Mouse (Mus musculus) heart, postnatal 0 days (tissue): Measurements from ENCODE around the gene Ocel1. TPM values are rescaled to one million over a fixed set of nuclear protein-coding genes. Genes with fewer than 3 reads are reported as not detected.
A peak's percentile ranks its signal among the peaks of the same experiment; 100 is the strongest.
"Not testable (repeated sequence)": the region's sequence is repeated elsewhere in the genome, so short reads cannot be mapped to it uniquely, and the experiment has no call there.

ENCODE experiments used
- ATAC-seq: fragments of 200-750 bp; cut with Nextera tagmentation; 2 replicates; pipeline ENCODE4 v1.8.0; 2017; ENCODE audit warnings: low read depth, moderate number of reproducible peaks, moderate library complexity; ENCODE audit not compliant: insufficient read depth
- DNase-seq: peaks from one replicate; pipeline ENCODE4 v3.0.0-alpha.2; 2016; ENCODE audit warnings: low spot score
- H3K27ac ChIP-seq: fragments of 300-500 bp; sonication (generic); 2 replicates; pipeline ENCODE4 v1.5.1; 2014; ENCODE audit warnings: low read depth, mild to moderate bottlenecking
- H3K27me3 ChIP-seq: fragments of 300-500 bp; sonication (generic); 2 replicates; pipeline ENCODE4 v1.6.1; 2014; ENCODE audit warnings: low read length, mixed read lengths; ENCODE audit not compliant: control insufficient read depth, insufficient read depth
- H3K36me3 ChIP-seq: fragments of 300-500 bp; sonication (generic); replicated peaks from 2 replicates; pipeline ENCODE4 v1.6.1; 2014; ENCODE audit warnings: low read length, mixed read lengths; ENCODE audit not compliant: control insufficient read depth, insufficient read depth
- H3K4me1 ChIP-seq: fragments of 300-500 bp; sonication (generic); 2 replicates; pipeline ENCODE4 v1.6.1; 2014; ENCODE audit warnings: antibody characterized with exemption; ENCODE audit not compliant: control insufficient read depth, insufficient read depth
- H3K4me2 ChIP-seq: fragments of 300-500 bp; sonication (generic); 2 replicates; pipeline ENCODE4 v1.6.1; 2014; ENCODE audit warnings: low read depth, mild to moderate bottlenecking, low read length, moderate library complexity
- H3K4me3 ChIP-seq: fragments of 300-500 bp; sonication (generic); 2 replicates; pipeline ENCODE4 v1.5.1; 2014; ENCODE audit warnings: low read depth, low read length
- H3K9ac ChIP-seq: fragments of 300-500 bp; sonication (generic); replicated peaks from 2 replicates; pipeline ENCODE4 v1.6.1; 2014; ENCODE audit warnings: low read depth, low read length, mixed read lengths
- H3K9me3 ChIP-seq: fragments of 300-500 bp; sonication (generic); replicated peaks from 2 replicates; pipeline ENCODE4 v1.6.1; 2016; ENCODE audit warnings: low read length; ENCODE audit not compliant: control insufficient read depth
- CTCF ChIP-seq: IDR thresholded peaks from 2 replicates; pipeline ENCODE4 v1.5.1; 2016; ENCODE audit warnings: antibody characterized with exemption, control low read depth, low read depth
- EP300 ChIP-seq: IDR thresholded peaks from 2 replicates; pipeline ENCODE4 v1.6.1; 2016; ENCODE audit warnings: antibody characterized with exemption, low read depth
- WGBS: fragments of 180-500 bp; shearing (Covaris S2); extraction: QIAGEN DNeasy Blood & Tissue Kit; methylation state at CpG from one replicate; pipeline ENCODE4 v1.1.7; 2014; 5-methylcytosine and 5-hydroxymethylcytosine counted together
- polyA plus RNA-seq: library from polyadenylated mRNA; unstranded; fragments of >200 nt; fragmentation: Nextera tagmentation; extraction: Ambion mirVana; gene quantifications from 2 replicates; pipeline ENCODE4 v1.2.1, GENCODE M21; 2015
- total RNA-seq: library from RNA; depleted of rRNA; stranded (reverse); fragments of >200 nt; gene quantifications from 2 replicates; pipeline ENCODE4 v1.2.3, GENCODE M21; 2014; ENCODE audit warnings: low replicate concordance; rRNA removed

The Ocel1 gene
- 10.2 and 10.6 TPM in 2 replicates for total RNA-seq
- 5.7 and 5.9 TPM in 2 replicates for polyA plus RNA-seq

- ATAC-seq (peak; percentile 86), DNase-seq (peak; percentile 97)
- Histone ChIP-seq H3K27ac (peak within 1 kb of the TSS; percentile 92), H3K9ac (peak within 1 kb of the TSS; percentile 61), H3K4me2 (peak within 1 kb of the TSS; percentile 60), H3K4me3 (peak within 1 kb of the TSS; percentile 88), H3K4me1 (peaks cover 29% of the 10 kb centered on the region), H3K9me3 (no peaks in the 10 kb centered on the region), H3K27me3 (no peaks in the 10 kb centered on the region), H3K36me3 (peaks cover 46% of the 10 kb centered on the region)
- 1% methylated on average over 60 of the region's 68 CpGs for WGBS
- TF ChIP-seq CTCF (peak; percentile 82), EP300 (peak; percentile 83; the same call in 1 of the 2 replicates)
Measured at GRCm38 (mm10) chr8:71371236-71371848, at the start of gene Ocel1. TSS of gene Ocel1 (plus strand) at chr8:71371298.

GRCm38 (mm10) chr8:71322939-71323338, 48.2 kb upstream of the Ocel1 start:
- H3K27me3 ChIP-seq, result no peaks in the 10 kb centered on the region
- TF ChIP-seq EP300 (no peak), CTCF (no peak)
- H3K27ac ChIP-seq, result no peak overlapping the region
- no peak overlapping the region for H3K9ac ChIP-seq
- no peak overlapping the region for H3K4me2 ChIP-seq
- H3K9me3 ChIP-seq, result no peaks in the 10 kb centered on the region
- H3K4me1 ChIP-seq, result no peaks in the 10 kb centered on the region
- ATAC-seq (no peak), DNase-seq (no peak)
- 83% methylated on average over 3 of the region's 3 CpGs for WGBS
- no peak overlapping the region for H3K4me3 ChIP-seq
- H3K36me3 ChIP-seq, result peaks cover 66% of the 10 kb centered on the region

GRCm38 (mm10) chr8:71324848-71325247, 46.2 kb upstream of the Ocel1 start:
- DNase-seq (no peak), ATAC-seq (peak; percentile 67)
- TF ChIP-seq EP300 (no peak), CTCF (peak; percentile 70)
- Histone ChIP-seq H3K9ac (no peak overlapping the region), H3K4me1 (no peaks in the 10 kb centered on the region), H3K4me3 (no peak overlapping the region), H3K9me3 (no peaks in the 10 kb centered on the region), H3K27me3 (no peaks in the 10 kb centered on the region), H3K36me3 (peaks cover 85% of the 10 kb centered on the region), H3K27ac (no peak overlapping the region), H3K4me2 (no peak overlapping the region)
- WGBS, result 88% methylated on average over 1 of the region's 1 CpGs

GRCm38 (mm10) chr8:71337834-71338233, 33.3 kb upstream of the Ocel1 start:
- H3K36me3 ChIP-seq, result peaks cover 74% of the 10 kb centered on the region
- not testable (repeated sequence) for H3K9ac ChIP-seq, H3K9me3 ChIP-seq, H3K4me2 ChIP-seq, H3K27me3 ChIP-seq, DNase-seq, H3K4me1 ChIP-seq, H3K27ac ChIP-seq, H3K4me3 ChIP-seq, ATAC-seq
- WGBS, result 85% methylated on average over 6 of the region's 6 CpGs

GRCm38 (mm10) chr8:71340625-71341024, 30.5 kb upstream of the Ocel1 start:
- peak; percentile 60 for TF ChIP-seq CTCF
- no peak for TF ChIP-seq EP300
- H3K27me3 ChIP-seq, result no peaks in the 10 kb centered on the region
- no peak overlapping the region for H3K27ac ChIP-seq
- no peak overlapping the region for H3K4me3 ChIP-seq
- peaks cover 82% of the 10 kb centered on the region for H3K36me3 ChIP-seq
- ATAC-seq (no peak), DNase-seq (no peak)
- H3K4me2 ChIP-seq, result no peak overlapping the region
- WGBS, result 84% methylated on average over 5 of the region's 5 CpGs
- H3K4me1 ChIP-seq, result no peaks in the 10 kb centered on the region
- no peak overlapping the region for H3K9ac ChIP-seq
- no peaks in the 10 kb centered on the region for H3K9me3 ChIP-seq

- no peaks in the 10 kb centered on the region for H3K9me3 ChIP-seq
- DNase-seq, result no peak
- TF ChIP-seq CTCF (no peak), EP300 (no peak)
- ATAC-seq, result no peak
- no peaks in the 10 kb centered on the region for H3K4me1 ChIP-seq
- H3K4me2 ChIP-seq, result no peak overlapping the region
- WGBS, result 61% methylated on average over 1 of the region's 1 CpGs
- H3K9ac ChIP-seq, result no peak overlapping the region
- H3K36me3 ChIP-seq, result peaks cover 95% of the 10 kb centered on the region
- no peak overlapping the region for H3K4me3 ChIP-seq
- no peaks in the 10 kb centered on the region for H3K27me3 ChIP-seq
- no peak overlapping the region for H3K27ac ChIP-seq
Measured at GRCm38 (mm10) chr8:71346581-71346980, 24.5 kb upstream of the Ocel1 start.
